Mouse (Mus musculus) hindlimb bud, embryonic 11.5 days (tissue): ENCODE measurements around the gene Klf15.
A peak's percentile ranks its signal among the peaks of the same experiment; 100 is the strongest.

Source experiments
- DNase-seq: peaks from one replicate; pipeline ENCODE4 v3.0.0-alpha.2; 2012; ENCODE audit warnings: low read depth, low spot score; ENCODE audit errors: extremely low spot score

The Klf15 gene

GRCm38 (mm10) chr6:90462181-90462706 lies at the start of gene Klf15:
Klf15 (plus strand) TSS chr6:90462576.
- DNase-seq, result peak; percentile 6

DNA sequence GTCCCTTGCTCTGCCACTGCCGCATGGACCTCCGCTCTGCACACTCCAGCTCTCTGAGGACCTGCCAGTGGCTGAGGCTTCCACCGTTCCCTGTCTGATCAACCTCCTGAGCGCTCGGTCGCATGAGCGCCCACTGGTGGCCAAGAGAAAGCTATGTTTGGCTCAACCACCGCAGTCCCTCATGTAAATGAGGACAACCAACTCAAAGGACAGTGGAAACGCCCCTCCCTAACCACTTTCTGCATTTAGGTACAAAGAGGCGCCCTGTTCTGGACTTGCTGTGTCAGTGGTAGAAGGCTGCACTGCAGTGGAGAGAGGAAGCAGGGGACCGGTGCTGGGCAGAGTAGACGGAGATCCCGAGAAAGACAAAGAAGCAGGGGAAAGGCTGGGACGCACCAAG lies 39.8 kb upstream of the Klf15 start:
- peak; percentile 61 for DNase-seq

DNA sequence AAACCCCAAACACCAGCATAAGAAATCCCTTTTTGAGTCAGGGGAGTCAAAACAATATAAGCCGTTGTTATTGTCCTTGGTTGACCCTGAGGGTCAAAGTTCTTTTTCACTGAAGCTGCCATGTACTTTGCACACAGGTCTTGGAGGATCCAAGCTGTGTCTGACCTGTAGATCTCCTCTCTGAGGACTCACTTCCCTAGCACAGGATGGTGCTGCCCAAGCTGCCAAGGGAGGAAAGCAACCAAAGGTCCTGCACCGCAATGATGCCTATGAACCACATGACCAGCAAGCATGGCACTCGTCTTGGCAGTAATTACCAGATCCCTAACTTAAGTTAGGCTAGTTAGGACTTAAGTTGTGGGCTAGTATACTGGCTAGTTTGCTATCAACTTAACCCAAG lies 37.0 kb upstream of the Klf15 start:
- no peak for DNase-seq

GRCm38 (mm10) chr6:90426003-90426402 lies 36.4 kb upstream of the Klf15 start:
- DNase-seq, result no peak

DNA sequence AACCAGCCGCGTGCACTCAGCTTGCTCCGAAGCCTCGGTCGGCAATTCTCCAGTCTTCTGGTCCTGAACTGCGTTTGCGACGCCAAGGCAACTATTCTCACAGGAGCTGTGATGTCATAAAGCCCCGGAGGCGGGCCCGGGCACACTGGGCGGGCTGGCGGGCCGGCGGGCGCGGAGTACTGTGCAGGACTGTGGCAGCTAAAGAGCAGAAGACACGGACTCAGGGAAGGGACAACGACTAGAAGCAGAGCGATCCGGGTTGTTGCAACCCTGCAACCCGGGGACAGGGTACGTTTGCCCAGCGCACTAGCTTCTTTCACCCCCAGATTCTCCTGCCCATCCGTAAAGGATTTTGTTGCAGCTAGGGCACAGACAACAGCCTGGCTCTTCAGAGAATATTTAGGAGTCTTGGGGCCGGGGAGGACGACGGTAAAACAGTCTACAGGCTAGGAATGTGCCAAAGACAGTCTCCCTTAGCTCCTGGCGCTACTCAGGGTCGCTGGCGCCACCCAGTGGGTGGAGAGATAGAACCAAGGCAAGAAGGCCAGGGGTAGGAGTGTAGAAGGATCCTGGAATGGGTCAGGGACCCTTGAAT lies 33.9 kb upstream of the Klf15 start, which contains the start of gene Cfap100:
Cfap100 (minus strand) TSS at position 418 of the 595 bp plus-strand sequence.
- DNase-seq, result peak; percentile 41

GRCm38 (mm10) chr6:90429911-90430310 lies 32.5 kb upstream of the Klf15 start:
- DNase-seq, result no peak

DNA sequence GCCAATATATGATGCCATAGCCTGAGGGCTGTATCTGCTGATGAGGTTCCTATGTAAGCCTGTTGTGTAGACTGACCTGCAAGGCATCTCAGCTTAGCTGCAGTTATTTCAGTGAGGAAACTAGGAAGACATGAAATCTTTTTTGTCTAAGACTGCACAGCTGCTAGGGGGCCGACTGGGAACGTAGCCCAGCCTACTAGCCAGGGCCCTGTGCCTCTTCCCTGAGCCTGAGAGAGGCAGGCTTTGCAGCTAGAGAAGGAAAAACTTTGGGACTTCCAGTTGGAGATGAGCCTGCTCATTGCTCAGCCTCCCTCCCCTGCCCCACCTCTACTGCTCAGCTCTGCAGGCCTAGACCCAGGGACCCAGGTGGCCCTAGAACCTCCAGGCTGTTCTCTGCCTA lies 30.9 kb upstream of the Klf15 start:
- no peak for DNase-seq

DNA sequence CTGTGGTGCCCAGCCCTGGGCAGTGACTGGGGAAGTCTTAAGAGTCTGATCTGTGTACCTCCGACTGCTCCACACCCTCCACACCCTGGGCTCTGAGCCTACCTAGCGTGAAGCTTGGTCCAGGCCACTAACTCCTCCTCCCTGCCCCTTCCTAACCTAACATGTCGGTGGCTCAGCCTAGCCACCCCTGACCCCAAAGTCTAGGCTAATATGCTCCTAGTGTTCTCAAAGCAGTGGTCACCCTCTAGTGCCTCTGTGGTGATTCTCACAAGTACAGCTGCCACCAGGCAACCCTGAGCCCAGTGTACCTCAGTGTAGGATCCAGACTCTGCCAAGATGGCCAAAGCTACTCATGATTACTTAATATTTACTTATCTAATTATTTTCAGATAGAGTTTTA lies 27.7 kb upstream of the Klf15 start:
- no peak for DNase-seq

DNA sequence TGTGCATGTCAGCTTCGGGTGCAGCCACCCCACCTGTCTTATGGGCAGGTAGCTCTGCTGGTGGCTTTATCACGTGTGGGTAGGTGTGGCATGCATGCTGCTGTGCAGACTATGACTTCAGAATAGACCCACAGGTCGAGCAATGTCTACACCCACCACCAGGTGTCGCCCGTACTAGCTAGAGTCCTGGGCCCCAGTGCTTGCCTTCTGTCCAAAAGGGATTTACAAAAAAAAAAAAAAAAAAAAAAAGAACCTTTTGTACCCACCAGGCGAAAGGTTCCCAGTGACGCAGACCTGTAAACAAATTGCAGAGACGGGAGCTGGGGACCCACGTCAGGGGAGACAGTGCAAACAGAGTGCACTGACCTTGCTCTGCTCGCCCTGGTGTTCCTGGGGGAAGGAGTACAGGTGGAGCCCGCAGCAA lies 27.2 kb upstream of the Klf15 start:
- DNase-seq, result peak; percentile 37

GRCm38 (mm10) chr6:90436192-90436907 lies 26.0 kb upstream of the Klf15 start:
- DNase-seq, result no peak

DNA sequence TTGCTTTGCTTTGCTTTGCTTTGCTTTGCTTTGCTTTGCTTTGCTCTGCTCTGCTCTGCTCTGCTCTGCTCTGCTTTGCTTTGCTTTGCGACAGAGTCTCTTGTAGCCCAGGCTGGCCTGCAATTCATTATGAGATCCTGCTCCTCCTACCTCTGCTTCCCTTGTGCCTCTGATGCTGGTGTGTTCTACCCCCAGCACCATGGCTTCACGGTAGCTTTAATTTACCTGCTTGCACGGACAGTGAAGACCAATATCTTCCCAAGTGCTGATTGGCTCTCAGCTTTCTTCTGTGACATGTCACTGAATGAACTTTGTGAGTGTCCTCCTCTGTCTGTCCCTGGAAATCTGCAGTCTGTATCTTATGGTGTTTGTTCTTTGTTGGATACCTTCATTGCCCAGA lies 25.3 kb upstream of the Klf15 start:
- DNase-seq, result no peak

GRCm38 (mm10) chr6:90446883-90447282 lies 15.5 kb upstream of the Klf15 start:
- no peak for DNase-seq

DNA sequence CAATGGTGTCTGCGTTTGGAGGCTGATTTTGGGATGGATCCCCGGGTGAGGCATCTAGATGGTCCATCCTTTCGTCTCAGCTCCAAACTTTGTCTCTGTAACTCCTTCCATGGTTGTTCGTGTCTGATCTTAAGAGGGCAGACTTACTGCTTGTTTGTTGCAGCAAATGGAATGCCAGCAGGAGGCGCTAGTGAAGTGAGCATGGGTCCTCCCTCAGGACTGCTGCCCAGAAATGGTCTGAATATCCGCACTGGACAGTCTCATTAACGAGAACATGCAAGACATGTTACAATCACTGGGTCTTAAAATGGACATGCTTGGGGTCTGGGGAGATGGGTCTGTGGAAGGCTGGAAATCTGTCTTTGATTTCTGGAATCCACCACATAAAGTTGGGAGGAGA lies 12.2 kb upstream of the Klf15 start:
- DNase-seq, result no peak

DNA sequence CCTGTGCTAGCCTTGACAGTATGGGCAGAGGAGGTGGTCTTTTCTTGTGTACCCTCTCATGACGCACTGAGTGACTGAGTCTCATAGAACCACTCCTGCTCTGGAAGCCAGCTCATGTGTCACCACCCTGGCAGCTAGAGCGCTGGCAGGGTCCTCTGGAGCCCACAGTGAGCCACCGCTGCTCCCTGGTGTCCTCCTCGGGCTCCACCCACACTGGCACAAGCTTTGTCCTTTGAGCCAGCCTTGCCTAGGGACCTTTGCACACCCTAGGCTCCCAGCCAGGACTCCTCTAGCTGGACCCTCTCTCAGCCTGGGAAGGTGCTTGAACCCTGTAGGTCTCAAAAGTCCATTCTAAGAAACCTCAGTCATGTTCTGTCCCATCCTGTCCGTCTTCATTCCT lies 11.7 kb upstream of the Klf15 start:
- DNase-seq, result no peak

GRCm38 (mm10) chr6:90451512-90451911 lies 10.9 kb upstream of the Klf15 start:
- DNase-seq, result no peak

GRCm38 (mm10) chr6:90452603-90453002 lies 9.8 kb upstream of the Klf15 start:
- no peak for DNase-seq

DNA sequence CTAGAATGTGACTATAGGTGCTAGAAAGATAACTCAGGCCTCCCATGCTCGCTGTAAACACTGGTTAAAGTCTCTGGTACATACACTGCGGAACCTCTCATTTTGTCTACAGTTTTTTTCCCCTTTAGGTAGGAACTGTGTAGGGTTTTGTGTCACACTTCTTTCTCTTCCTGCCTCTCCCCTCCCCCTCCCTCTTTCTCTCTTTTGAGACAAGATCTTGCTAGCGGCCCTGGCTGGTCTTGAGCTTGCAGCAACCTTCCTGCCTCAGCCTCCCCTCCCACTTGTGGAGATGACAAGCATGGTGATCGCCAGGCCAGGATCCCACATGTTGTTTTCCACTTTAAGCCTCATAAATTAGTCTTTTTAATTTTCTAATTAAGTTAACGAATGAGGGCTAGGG lies 8.6 kb upstream of the Klf15 start:
- DNase-seq, result no peak

DNA sequence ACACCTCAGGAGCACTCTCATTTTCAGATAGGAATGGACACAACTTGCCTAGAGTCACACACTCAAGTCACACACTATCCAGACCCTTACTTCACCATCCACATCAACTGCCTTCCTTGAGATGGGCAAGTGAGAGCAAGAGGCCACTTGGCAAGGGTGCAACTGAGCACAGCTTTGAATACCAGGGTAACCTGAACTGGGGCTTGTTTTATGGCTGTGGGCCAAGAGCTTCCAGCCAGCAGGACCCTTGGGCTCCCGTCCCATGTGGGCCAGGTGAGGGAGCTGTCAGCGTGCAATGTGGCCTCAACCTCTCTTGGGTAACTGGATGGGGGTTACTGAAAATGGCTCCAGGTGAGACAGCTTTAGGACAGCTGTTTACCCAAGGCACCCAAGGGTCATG lies 5.0 kb upstream of the Klf15 start:
- DNase-seq, result no peak

DNA sequence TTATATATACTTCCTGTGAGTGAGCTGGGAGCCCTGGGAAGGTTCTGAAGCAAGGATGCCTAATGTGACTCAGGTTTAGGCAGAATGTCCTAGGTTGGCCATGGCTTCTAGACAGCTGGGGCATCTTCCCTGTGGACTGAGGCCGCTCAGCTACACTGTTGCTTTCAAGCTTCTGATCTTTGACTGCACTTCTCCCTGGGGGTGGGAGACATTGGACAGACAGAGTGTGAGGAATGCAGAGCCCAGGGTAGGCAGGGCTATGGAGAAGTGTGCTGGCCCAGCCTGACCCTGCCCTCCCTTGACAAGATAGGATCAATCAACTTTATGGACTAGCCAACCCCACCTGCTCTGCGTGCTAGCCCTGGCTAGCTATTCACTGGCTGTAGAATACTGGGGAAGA lies 1.2 kb upstream of the Klf15 start:
- no peak for DNase-seq

- DNase-seq, result no peak
Measured at GRCm38 (mm10) chr6:90461771-90462170, 605 bp upstream of the Klf15 start.

DNA sequence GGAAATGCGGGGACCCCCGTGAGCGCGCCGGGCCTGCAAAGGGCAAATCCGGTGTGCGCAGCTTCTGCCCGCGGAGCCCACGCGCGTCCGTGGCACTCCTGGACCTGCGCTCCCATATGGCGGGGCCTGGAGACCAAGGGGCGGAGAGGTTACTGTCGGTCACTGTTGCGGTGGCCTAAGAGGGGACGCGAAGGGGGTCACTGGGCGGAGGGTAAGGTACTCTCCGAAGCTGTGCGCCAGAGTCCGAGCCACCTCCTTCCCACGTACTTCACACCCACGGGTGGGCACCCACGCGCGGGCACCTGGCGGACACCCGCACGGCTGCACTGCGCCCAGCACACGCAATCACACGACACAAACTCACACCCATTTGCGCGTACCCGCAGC lies 458 bp downstream of the Klf15 start:
- DNase-seq, result no peak

- DNase-seq, result peak; percentile 24
Measured at GRCm38 (mm10) chr6:90463228-90463862, 969 bp downstream of the Klf15 start.
